Mouse (Mus musculus): ENCODE data around the gene Mmrn2.

GRCm38 (mm10) chr14:34347084-34347483 lies 28.2 kb upstream of the Mmrn2 start:
- TF ChIP-seq CTCF (IDR thresholded peaks at IDR 0.05; ENCODE audit: low read depth, low read length) (no peak), EP300 (IDR thresholded peaks at IDR 0.05; ENCODE audit: insufficient read depth, low read depth, low read length) (no peak)

All from ES-Bruce4 (cell line).